ENCODE assay signal across 1 mouse cellular context in genomic region chr11:69123056-69123692, GRCm38 (mm10).
TF ChIP-seq lines count a peak whose summit lies in the region.

No protein-coding gene starts in this region.

TF ChIP-seq in C2C12, 6 proteins besides CTCF, POLR2A, EP300 and RAD21:
- TF ChIP-seq MYOG (IDR thresholded peaks at IDR 0.05; ENCODE audit: control insufficient read depth, extremely low read depth, insufficient read length) (no peak), CEBPB (IDR thresholded peaks at IDR 0.05; ENCODE audit: low read depth) (peak; percentile 40), FOSL1 (IDR thresholded peaks at IDR 0.05; ENCODE audit: insufficient read depth, low read length, poor library complexity, severe bottlenecking) (no peak)
